Mouse (Mus musculus): ENCODE data around the gene Coro7. TPM values are rescaled to one million over a fixed set of nuclear protein-coding genes. Genes with fewer than 3 reads are reported as not detected.

Coro7 gene
- polyA plus RNA-seq, 1 experiment from 2014 or later = 14.4 TPM

GRCm38 (mm10) chr16:4595527-4595963 is 84.0 kb downstream of the Coro7 start:
- Histone ChIP-seq H3K4me1 (replicated peaks; ENCODE audit: control insufficient read depth, insufficient read depth, low read length) (peaks cover 40% of the 10 kb centered on the region), H3K27me3 (ENCODE audit: control insufficient read depth, insufficient read depth, low read length) (no peaks in the 10 kb centered on the region), H3K4me3 (ENCODE audit: low read depth, low read length) (peak overlapping the region; percentile 89), H3K9me3 (ENCODE audit: control insufficient read depth, low read length) (no peaks in the 10 kb centered on the region), H3K9ac (ENCODE audit: low read depth, low read length) (peak overlapping the region; percentile 95), H3K4me2 (replicated peaks; ENCODE audit: low read depth, low read length) (peak overlapping the region; percentile 96), H3K27ac (ENCODE audit: low read depth, low read length) (peak overlapping the region; percentile 98), H3K36me3 (ENCODE audit: control insufficient read depth, insufficient read depth, low read length) (no peaks in the 10 kb centered on the region)
- DNase-seq (ENCODE audit: low spot score) (no peak), ATAC-seq (ENCODE audit: low FRiP score) (peak; percentile 2; the same call in 1 of the 2 replicates)
- WGBS = 3% methylated on average over 4 of the region's 5 CpGs

DNA sequence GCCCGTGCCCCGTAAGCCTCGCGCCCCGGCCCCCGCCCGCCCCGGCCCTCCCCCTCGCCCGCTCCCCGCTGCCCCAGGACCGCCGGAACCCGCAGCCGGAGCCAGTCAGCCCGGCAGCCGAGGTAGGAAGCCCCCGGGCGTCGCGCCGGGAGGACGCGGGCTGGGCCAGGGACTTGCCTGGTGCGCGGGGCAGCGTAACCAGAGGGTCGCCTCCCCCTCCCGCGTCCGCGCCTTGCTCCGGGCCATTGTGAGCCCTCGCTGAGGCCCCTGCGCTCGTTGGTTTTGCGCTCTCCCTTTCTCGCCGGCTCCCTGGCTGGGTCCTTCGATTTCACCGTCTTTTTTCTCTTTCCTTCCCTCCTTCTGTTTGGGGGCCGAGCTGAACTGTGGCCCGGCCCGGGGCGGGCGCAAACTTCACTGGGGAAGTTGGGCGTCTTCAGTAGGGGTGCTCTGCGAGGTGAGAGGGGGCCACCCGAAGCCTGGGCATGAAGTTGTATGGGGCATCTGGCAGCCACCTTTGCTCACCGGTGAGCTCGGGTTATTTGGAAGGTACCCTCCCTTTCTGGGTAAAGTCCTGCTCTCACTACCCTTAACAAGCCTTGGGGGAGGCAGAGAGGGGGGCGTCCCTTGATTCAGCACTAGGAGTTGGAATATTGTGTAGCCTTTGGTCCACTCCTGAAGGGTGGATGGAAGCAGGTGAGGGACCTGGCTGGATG is 84.6 kb downstream of the Coro7 start:
- Histone ChIP-seq H3K27ac (ENCODE audit: low read depth, low read length) (peak overlapping the region; percentile 98), H3K27me3 (ENCODE audit: control insufficient read depth, insufficient read depth, low read length) (no peaks in the 10 kb centered on the region), H3K36me3 (ENCODE audit: control insufficient read depth, insufficient read depth, low read length) (no peaks in the 10 kb centered on the region), H3K4me2 (replicated peaks; ENCODE audit: low read depth, low read length) (peak overlapping the region; percentile 96), H3K4me3 (ENCODE audit: low read depth, low read length) (peak overlapping the region; percentile 89), H3K9me3 (ENCODE audit: control insufficient read depth, low read length) (no peaks in the 10 kb centered on the region), H3K9ac (ENCODE audit: low read depth, low read length) (peak overlapping the region; percentile 95), H3K4me1 (replicated peaks; ENCODE audit: control insufficient read depth, insufficient read depth, low read length) (peaks cover 38% of the 10 kb centered on the region)
- WGBS = under 1% methylated on average over 36 of the region's 52 CpGs
- DNase-seq (ENCODE audit: low spot score) (peak; percentile 67), ATAC-seq (ENCODE audit: low FRiP score) (peak; percentile 39)

GRCm38 (mm10) chr16:4593971-4594813 is 85.4 kb downstream of the Coro7 start, which contains the start of gene Glis2:
Glis2 (plus strand) TSS chr16:4594713.
- peak within 1 kb of the TSS; percentile 98 for H3K27ac ChIP-seq (ENCODE audit: low read depth, low read length)
- peaks cover 35% of the 10 kb centered on the region for H3K4me1 ChIP-seq (replicated peaks; ENCODE audit: control insufficient read depth, insufficient read depth, low read length)
- peak within 1 kb of the TSS; percentile 95 for H3K9ac ChIP-seq (ENCODE audit: low read depth, low read length)
- no peaks in the 10 kb centered on the region for H3K27me3 ChIP-seq (ENCODE audit: control insufficient read depth, insufficient read depth, low read length)
- WGBS = under 1% methylated on average over 14 of the region's 74 CpGs
- peak within 1 kb of the TSS; percentile 96 for H3K4me2 ChIP-seq (replicated peaks; ENCODE audit: low read depth, low read length)
- DNase-seq (ENCODE audit: low spot score) (peak; percentile 92), ATAC-seq (ENCODE audit: low FRiP score) (peak; percentile 89)
- H3K4me3 ChIP-seq (ENCODE audit: low read depth, low read length) = peak within 1 kb of the TSS; percentile 89
- no peaks in the 10 kb centered on the region for H3K36me3 ChIP-seq (ENCODE audit: control insufficient read depth, insufficient read depth, low read length)
- H3K9me3 ChIP-seq (ENCODE audit: control insufficient read depth, low read length) = no peaks in the 10 kb centered on the region

- H3K27me3 ChIP-seq (ENCODE audit: control insufficient read depth, insufficient read depth, low read length) = no peaks in the 10 kb centered on the region
- H3K4me3 ChIP-seq (ENCODE audit: low read depth, low read length) = peak overlapping the region; percentile 89
- H3K36me3 ChIP-seq (ENCODE audit: control insufficient read depth, insufficient read depth, low read length) = no peaks in the 10 kb centered on the region
- H3K9ac ChIP-seq (ENCODE audit: low read depth, low read length) = peak overlapping the region; percentile 47; the same call in 1 of the 2 replicates
- WGBS = 14% methylated on average over 32 of the region's 32 CpGs
- peak overlapping the region; percentile 96 for H3K4me2 ChIP-seq (replicated peaks; ENCODE audit: low read depth, low read length)
- H3K4me1 ChIP-seq (replicated peaks; ENCODE audit: control insufficient read depth, insufficient read depth, low read length) = peaks cover 27% of the 10 kb centered on the region
- H3K9me3 ChIP-seq (ENCODE audit: control insufficient read depth, low read length) = no peaks in the 10 kb centered on the region
- peak; percentile 73 for DNase-seq (ENCODE audit: low spot score)
- no peak for ATAC-seq (ENCODE audit: low FRiP score)
- H3K27ac ChIP-seq (ENCODE audit: low read depth, low read length) = peak overlapping the region; percentile 98
Measured at GRCm38 (mm10) chr16:4592909-4593875, 86.4 kb downstream of the Coro7 start.

DNA sequence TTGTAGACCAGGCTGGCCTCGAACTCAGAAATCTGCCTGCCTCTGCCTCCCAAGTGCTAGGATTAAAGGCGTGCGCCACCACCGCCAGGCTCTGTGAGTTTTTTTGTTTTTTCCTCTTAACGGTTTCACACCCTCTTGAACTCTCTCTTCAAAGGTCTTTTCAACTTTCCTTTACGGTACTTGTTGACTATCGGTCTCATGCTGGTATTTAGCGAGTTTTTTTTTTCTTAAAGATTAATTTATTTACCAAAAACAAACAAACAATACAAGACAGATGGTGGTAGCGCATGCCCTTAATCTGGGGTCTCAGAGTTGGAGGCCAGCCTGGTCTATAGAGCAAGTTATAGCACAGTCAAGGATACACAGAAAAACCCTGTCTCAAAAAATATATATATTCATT is 89.3 kb downstream of the Coro7 start:
- 95% methylated on average over 9 of the region's 9 CpGs for WGBS
- H3K36me3 ChIP-seq (ENCODE audit: control insufficient read depth, insufficient read depth, low read length) = no peaks in the 10 kb centered on the region
- peaks cover 10% of the 10 kb centered on the region for H3K4me1 ChIP-seq (replicated peaks; ENCODE audit: control insufficient read depth, insufficient read depth, low read length)

DNA sequence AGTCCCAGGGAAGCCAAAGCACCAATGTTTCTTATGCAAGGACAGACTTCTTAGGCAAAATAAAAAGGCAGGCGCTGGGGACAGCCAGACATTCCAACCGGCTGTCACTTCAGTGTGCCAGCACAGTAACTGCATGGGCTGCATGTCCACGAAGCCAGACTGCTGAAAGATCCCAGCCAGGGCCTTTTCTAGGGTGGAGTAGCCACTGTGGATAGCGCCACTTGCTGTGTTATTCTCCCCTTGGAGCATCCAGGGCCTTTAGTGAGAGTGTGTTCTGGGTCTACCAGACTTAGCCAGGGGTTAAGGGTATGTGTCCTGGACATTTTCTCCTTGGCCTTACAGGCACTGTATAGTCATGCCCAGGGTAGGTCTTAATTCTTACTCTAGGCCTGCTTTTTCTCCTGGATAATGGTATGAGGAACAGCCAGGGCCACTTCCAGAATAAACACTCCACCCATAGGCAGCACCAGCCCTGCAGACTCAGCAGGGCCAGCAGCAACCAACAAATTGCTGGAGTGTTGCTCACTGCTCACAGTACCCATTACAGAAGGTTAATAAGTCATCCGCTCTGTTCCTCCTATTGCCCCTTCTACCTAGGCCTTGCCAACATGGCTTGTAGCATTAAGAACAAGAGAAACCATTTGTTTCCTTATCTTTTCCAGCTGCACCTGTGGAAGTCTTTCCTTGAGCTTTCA is 91.9 kb downstream of the Coro7 start:
- Histone ChIP-seq H3K27me3 (ENCODE audit: control insufficient read depth, insufficient read depth, low read length) (no peaks in the 10 kb centered on the region), H3K36me3 (ENCODE audit: control insufficient read depth, insufficient read depth, low read length) (no peaks in the 10 kb centered on the region), H3K9me3 (ENCODE audit: control insufficient read depth, low read length) (no peaks in the 10 kb centered on the region), H3K4me3 (ENCODE audit: low read depth, low read length) (no peak overlapping the region), H3K4me1 (replicated peaks; ENCODE audit: control insufficient read depth, insufficient read depth, low read length) (peaks cover 5% of the 10 kb centered on the region; the same call in 1 of the 2 replicates), H3K9ac (ENCODE audit: low read depth, low read length) (0 out of 2 replicates have a peak overlapping the region, but pooled peaks have one; percentile 11), H3K27ac (ENCODE audit: low read depth, low read length) (peak overlapping the region; percentile 77; the same call in 1 of the 2 replicates), H3K4me2 (replicated peaks; ENCODE audit: low read depth, low read length) (no peak overlapping the region)
- no peak for DNase-seq (ENCODE audit: low spot score)
- WGBS = 59% methylated on average over 5 of the region's 5 CpGs
- no peak for ATAC-seq (ENCODE audit: low FRiP score)

More for the DNA sequence above, 89.3 kb downstream of the Coro7 start:
- no peaks in the 10 kb centered on the region for H3K9me3 ChIP-seq (ENCODE audit: control insufficient read depth, low read length)
- no peak overlapping the region for H3K4me3 ChIP-seq (ENCODE audit: low read depth, low read length)
- H3K4me2 ChIP-seq (replicated peaks; ENCODE audit: low read depth, low read length) = no peak overlapping the region
- no peaks in the 10 kb centered on the region for H3K27me3 ChIP-seq (ENCODE audit: control insufficient read depth, insufficient read depth, low read length)
- H3K27ac ChIP-seq (ENCODE audit: low read depth, low read length) = no peak overlapping the region
- DNase-seq (ENCODE audit: low spot score) (no peak), ATAC-seq (ENCODE audit: low FRiP score) (no peak)
- no peak overlapping the region for H3K9ac ChIP-seq (ENCODE audit: low read depth, low read length)

DNA sequence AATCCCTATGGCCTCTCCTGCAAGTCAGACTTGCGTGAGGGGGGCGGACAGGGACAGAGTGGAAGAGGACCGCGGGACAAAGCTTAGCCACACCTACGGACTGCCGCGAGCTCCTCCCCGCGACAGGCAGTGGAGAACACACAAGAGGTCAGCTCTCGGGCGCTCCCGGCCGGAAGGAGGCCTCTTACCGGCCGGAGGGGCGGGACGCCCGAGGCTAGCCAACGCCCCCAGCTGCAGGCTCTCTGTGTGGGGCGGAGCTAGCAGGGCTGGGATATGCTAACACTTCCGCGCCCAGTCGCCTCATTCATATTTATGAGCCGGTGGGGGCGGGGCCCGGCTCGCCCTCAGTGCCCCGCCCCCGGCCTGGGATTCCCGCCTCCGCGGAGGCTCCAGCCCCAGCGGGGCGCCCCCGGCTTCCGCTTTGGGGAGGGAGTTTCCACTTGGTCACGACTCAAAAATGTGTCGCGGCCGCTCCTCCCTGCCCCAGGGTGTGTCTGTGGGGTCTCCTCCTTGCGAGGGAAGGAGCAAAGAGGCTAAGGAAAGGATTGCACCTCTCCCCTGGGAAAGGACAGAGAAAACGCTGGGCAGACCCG is 93.0 kb downstream of the Coro7 start:
- peak; percentile 98 for DNase-seq (ENCODE audit: low spot score)
- H3K4me1 ChIP-seq (replicated peaks; ENCODE audit: control insufficient read depth, insufficient read depth, low read length) = peaks cover 2% of the 10 kb centered on the region; the same call in 1 of the 2 replicates
- H3K4me2 ChIP-seq (replicated peaks; ENCODE audit: low read depth, low read length) = peak overlapping the region; percentile 39
- peak overlapping the region; percentile 48 for H3K9ac ChIP-seq (ENCODE audit: low read depth, low read length)
- peak overlapping the region; percentile 27 for H3K4me3 ChIP-seq (ENCODE audit: low read depth, low read length)
- H3K9me3 ChIP-seq (ENCODE audit: control insufficient read depth, low read length) = no peaks in the 10 kb centered on the region
- peak overlapping the region; percentile 77 for H3K27ac ChIP-seq (ENCODE audit: low read depth, low read length)
- H3K36me3 ChIP-seq (ENCODE audit: control insufficient read depth, insufficient read depth, low read length) = no peaks in the 10 kb centered on the region
- H3K27me3 ChIP-seq (ENCODE audit: control insufficient read depth, insufficient read depth, low read length) = no peaks in the 10 kb centered on the region
- ATAC-seq (ENCODE audit: low FRiP score) = peak; percentile 99
- 0% methylated on average over 39 of the region's 43 CpGs for WGBS
